Mouse (Mus musculus): ENCODE data around the gene Prickle4. TPM values are rescaled to one million over a fixed set of nuclear protein-coding genes. Genes with fewer than 3 reads are reported as not detected.

Prickle4 gene
- polyA plus RNA-seq, 1 experiment = 1.4 TPM

DNA sequence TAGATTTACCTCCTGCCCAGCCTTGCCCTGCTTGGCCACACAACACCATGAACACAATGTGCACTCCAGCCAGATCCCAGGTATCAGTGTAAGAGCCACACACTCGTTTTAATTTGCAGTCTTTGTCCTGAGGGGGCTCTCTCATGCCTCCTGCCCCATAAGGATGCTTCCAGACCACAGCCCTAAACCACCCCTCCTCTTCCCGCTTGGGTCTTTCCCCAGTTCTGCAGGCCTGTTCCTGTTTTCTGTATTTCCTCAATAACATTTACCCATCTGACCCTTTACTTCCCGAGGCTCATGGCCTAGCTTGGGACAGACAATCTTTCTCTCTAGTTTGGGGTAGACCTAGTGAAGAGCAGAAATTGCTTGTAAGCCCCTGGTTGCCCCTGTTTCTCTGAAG, 20.5 kb upstream of the Prickle4 start:
- H3K27ac ChIP-seq (ENCODE audit: insufficient read depth, low read depth, low read length) = no peak overlapping the region
- 52% methylated on average over 3 of the region's 3 CpGs for WGBS
- TF ChIP-seq CTCF (IDR thresholded peaks at IDR 0.05; ENCODE audit: extremely low read depth, insufficient read length, insufficient replicate concordance, low read depth, low read length) (no peak), POLR2A (IDR thresholded peaks at IDR 0.05; ENCODE audit: low read depth, low read length) (no peak)

DNA sequence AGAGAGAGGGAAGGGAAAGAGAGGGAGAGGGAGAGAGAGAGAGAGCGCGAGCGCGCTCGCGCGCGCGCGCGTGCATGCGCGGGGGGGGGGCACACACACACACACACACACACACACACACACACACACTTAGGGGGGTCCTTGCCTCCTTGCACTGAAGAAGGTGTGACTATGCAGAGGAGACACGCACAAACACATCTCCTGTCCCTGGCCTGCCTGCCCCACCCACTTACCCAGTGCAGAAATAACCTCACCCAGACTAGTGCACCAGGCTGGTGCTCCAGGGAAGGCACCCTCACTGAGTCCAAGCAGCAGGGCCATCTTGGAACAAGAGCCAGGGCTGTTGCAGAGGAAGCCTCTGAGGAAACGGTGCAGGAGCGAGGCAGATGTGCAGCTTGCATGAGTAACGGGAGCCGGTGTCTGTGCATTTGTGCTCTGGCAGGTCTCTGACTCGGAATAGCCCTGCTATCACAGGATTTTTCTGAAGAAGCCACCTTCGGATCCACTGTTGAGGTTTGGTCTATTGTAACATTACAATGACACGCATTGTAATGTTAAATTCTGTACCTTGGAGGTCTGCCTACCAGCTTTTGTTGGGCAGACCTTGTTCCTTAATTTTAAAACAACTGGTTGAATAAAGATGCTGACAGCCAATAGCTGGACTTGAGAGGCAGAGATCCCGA, 18.5 kb upstream of the Prickle4 start:
- no peaks in the 10 kb centered on the region for H3K27me3 ChIP-seq (ENCODE audit: control insufficient read depth, insufficient read depth, low read length)
- H3K36me3 ChIP-seq (ENCODE audit: control insufficient read depth, insufficient read depth, low read length) = no peaks in the 10 kb centered on the region
- 57% methylated on average over 22 of the region's 22 CpGs for WGBS
- no peak overlapping the region for H3K4me3 ChIP-seq (ENCODE audit: low read depth, low read length)
- H3K27ac ChIP-seq (ENCODE audit: insufficient read depth, low read depth, low read length) = no peak overlapping the region
- no peak for TF ChIP-seq CTCF (IDR thresholded peaks at IDR 0.05; ENCODE audit: extremely low read depth, insufficient read length, insufficient replicate concordance, low read depth, low read length)
- TF ChIP-seq POLR2A (IDR thresholded peaks at IDR 0.05; ENCODE audit: low read depth, low read length) = no peak
- H3K4me1 ChIP-seq (ENCODE audit: control insufficient read depth, insufficient read depth, insufficient read length, low read length) = peaks cover 9% of the 10 kb centered on the region; the same call in 1 of the 2 replicates

More for the DNA sequence above, 20.5 kb upstream of the Prickle4 start:
- no peaks in the 10 kb centered on the region for H3K27me3 ChIP-seq (ENCODE audit: control insufficient read depth, insufficient read depth, low read length)
- H3K36me3 ChIP-seq (ENCODE audit: control insufficient read depth, insufficient read depth, low read length) = no peaks in the 10 kb centered on the region
- no peak overlapping the region for H3K4me3 ChIP-seq (ENCODE audit: low read depth, low read length)
- H3K4me1 ChIP-seq (ENCODE audit: control insufficient read depth, insufficient read depth, insufficient read length, low read length) = peaks cover 7% of the 10 kb centered on the region; the same call in 1 of the 2 replicates

DNA sequence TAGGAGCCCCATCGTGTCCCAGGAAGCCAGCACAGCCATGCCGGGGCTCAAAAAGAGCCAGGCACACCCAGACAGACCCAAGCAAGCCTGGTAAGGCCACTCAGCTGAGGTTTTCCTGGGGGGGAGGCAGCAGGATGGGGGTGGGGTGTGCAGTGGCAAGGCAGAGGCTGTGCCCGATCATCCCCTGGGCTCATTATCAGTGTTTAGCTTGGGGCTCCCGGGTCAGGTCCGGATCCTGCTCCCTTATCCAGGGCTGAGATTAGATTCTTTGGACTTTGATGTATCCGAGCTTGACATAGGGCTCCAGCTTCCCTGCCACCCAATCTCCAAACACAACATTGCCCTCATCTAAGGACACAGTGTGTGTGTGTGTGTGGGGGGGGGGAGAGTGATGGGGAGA, 17.3 kb upstream of the Prickle4 start:
- Histone ChIP-seq H3K27me3 (ENCODE audit: control insufficient read depth, insufficient read depth, low read length) (no peaks in the 10 kb centered on the region), H3K4me3 (ENCODE audit: low read depth, low read length) (no peak overlapping the region), H3K4me1 (ENCODE audit: control insufficient read depth, insufficient read depth, insufficient read length, low read length) (peaks cover 13% of the 10 kb centered on the region; the same call in 1 of the 2 replicates), H3K27ac (ENCODE audit: insufficient read depth, low read depth, low read length) (no peak overlapping the region), H3K36me3 (ENCODE audit: control insufficient read depth, insufficient read depth, low read length) (no peaks in the 10 kb centered on the region)
- 21% methylated on average over 6 of the region's 6 CpGs for WGBS
- TF ChIP-seq POLR2A (IDR thresholded peaks at IDR 0.05; ENCODE audit: low read depth, low read length) (no peak), CTCF (IDR thresholded peaks at IDR 0.05; ENCODE audit: extremely low read depth, insufficient read length, insufficient replicate concordance, low read depth, low read length) (no peak)

GRCm38 (mm10) chr17:47710036-47710435, 15.5 kb upstream of the Prickle4 start:
- Histone ChIP-seq H3K4me3 (ENCODE audit: low read depth, low read length) (no peak overlapping the region), H3K4me1 (ENCODE audit: control insufficient read depth, insufficient read depth, insufficient read length, low read length) (peaks cover 13% of the 10 kb centered on the region; the same call in 1 of the 2 replicates), H3K27me3 (ENCODE audit: control insufficient read depth, insufficient read depth, low read length) (no peaks in the 10 kb centered on the region), H3K27ac (ENCODE audit: insufficient read depth, low read depth, low read length) (no peak overlapping the region), H3K36me3 (ENCODE audit: control insufficient read depth, insufficient read depth, low read length) (no peaks in the 10 kb centered on the region)
- TF ChIP-seq POLR2A (IDR thresholded peaks at IDR 0.05; ENCODE audit: low read depth, low read length) = no peak
- no peak for TF ChIP-seq CTCF (IDR thresholded peaks at IDR 0.05; ENCODE audit: extremely low read depth, insufficient read length, insufficient replicate concordance, low read depth, low read length)
- WGBS = 49% methylated on average over 3 of the region's 3 CpGs

DNA sequence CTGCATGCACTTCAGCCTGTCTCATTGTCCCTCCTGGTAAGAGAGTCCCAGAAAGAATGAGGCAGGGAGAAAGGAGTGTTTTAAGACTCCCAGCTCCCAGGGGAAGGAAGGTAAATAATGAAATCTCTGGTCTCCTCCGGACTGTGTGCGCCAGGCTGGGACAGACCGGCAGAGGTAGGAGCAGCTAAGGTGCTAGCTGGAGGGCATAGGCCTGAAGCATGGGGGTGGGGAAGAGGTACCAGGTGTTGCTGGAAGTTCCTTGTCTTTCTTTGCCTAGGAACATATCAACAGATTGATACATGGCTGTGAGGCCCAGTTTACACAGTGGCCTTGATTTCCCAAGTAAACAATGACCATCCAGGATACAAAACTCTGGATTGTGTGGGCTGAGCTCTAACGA, 14.4 kb upstream of the Prickle4 start:
- WGBS = 42% methylated on average over 4 of the region's 4 CpGs
- no peak overlapping the region for H3K27ac ChIP-seq (ENCODE audit: insufficient read depth, low read depth, low read length)
- no peaks in the 10 kb centered on the region for H3K27me3 ChIP-seq (ENCODE audit: control insufficient read depth, insufficient read depth, low read length)
- H3K4me3 ChIP-seq (ENCODE audit: low read depth, low read length) = no peak overlapping the region
- H3K4me1 ChIP-seq (ENCODE audit: control insufficient read depth, insufficient read depth, insufficient read length, low read length) = peaks cover 13% of the 10 kb centered on the region; the same call in 1 of the 2 replicates
- TF ChIP-seq CTCF (IDR thresholded peaks at IDR 0.05; ENCODE audit: extremely low read depth, insufficient read length, insufficient replicate concordance, low read depth, low read length) (no peak), POLR2A (IDR thresholded peaks at IDR 0.05; ENCODE audit: low read depth, low read length) (no peak)
- no peaks in the 10 kb centered on the region for H3K36me3 ChIP-seq (ENCODE audit: control insufficient read depth, insufficient read depth, low read length)

- no peaks in the 10 kb centered on the region for H3K36me3 ChIP-seq (ENCODE audit: control insufficient read depth, insufficient read depth, low read length)
- WGBS = 74% methylated on average over 3 of the region's 3 CpGs
- no peak for TF ChIP-seq CTCF (IDR thresholded peaks at IDR 0.05; ENCODE audit: extremely low read depth, insufficient read length, insufficient replicate concordance, low read depth, low read length)
- TF ChIP-seq POLR2A (IDR thresholded peaks at IDR 0.05; ENCODE audit: low read depth, low read length) = no peak
- no peaks in the 10 kb centered on the region for H3K27me3 ChIP-seq (ENCODE audit: control insufficient read depth, insufficient read depth, low read length)
- no peak overlapping the region for H3K4me3 ChIP-seq (ENCODE audit: low read depth, low read length)
- H3K4me1 ChIP-seq (ENCODE audit: control insufficient read depth, insufficient read depth, insufficient read length, low read length) = peaks cover 13% of the 10 kb centered on the region; the same call in 1 of the 2 replicates
- no peak overlapping the region for H3K27ac ChIP-seq (ENCODE audit: insufficient read depth, low read depth, low read length)
Measured at GRCm38 (mm10) chr17:47707961-47708360, 13.4 kb upstream of the Prickle4 start.

GRCm38 (mm10) chr17:47706196-47706595, 11.7 kb upstream of the Prickle4 start:
- Histone ChIP-seq H3K27me3 (ENCODE audit: control insufficient read depth, insufficient read depth, low read length) (no peaks in the 10 kb centered on the region), H3K4me3 (ENCODE audit: low read depth, low read length) (no peak overlapping the region), H3K27ac (ENCODE audit: insufficient read depth, low read depth, low read length) (no peak overlapping the region), H3K4me1 (ENCODE audit: control insufficient read depth, insufficient read depth, insufficient read length, low read length) (peaks cover 10% of the 10 kb centered on the region; the same call in 1 of the 2 replicates), H3K36me3 (ENCODE audit: control insufficient read depth, insufficient read depth, low read length) (peaks cover 2% of the 10 kb centered on the region; the same call in 1 of the 2 replicates)
- no peak for TF ChIP-seq POLR2A (IDR thresholded peaks at IDR 0.05; ENCODE audit: low read depth, low read length)
- no peak for TF ChIP-seq CTCF (IDR thresholded peaks at IDR 0.05; ENCODE audit: extremely low read depth, insufficient read length, insufficient replicate concordance, low read depth, low read length)
- 88% methylated on average over 1 of the region's 1 CpGs for WGBS
